ENCODE assay signal across 8 mouse cellular contexts in genomic region chr4:141574789-141575702, GRCm38 (mm10). TPM values are rescaled to one million over a fixed set of nuclear protein-coding genes. Genes with fewer than 3 reads are reported as not detected.
DNase-seq lines count a peak whose midpoint lies in the region; ATAC-seq and TF ChIP-seq lines count a peak whose summit lies in the region.

No protein-coding gene starts in this region.

- peak overlapping the region; percentile 35; the same call in 1 of the 2 replicates for H3K4me2 ChIP-seq in embryonic facial prominence, embryonic 14.5 days (ENCODE audit: low read depth, low read length)
- 0 out of 2 replicates have a peak overlapping the region, but pooled peaks have one; percentile 30 for H3K4me2 ChIP-seq in heart, embryonic 11.5 days
- peak overlapping the region; percentile 34 for H3K4me2 ChIP-seq in kidney, postnatal 0 days (ENCODE audit: low read length)
- H3K4me2 ChIP-seq in liver, embryonic 11.5 days: no peak overlapping the region
- no peak overlapping the region for H3K4me2 ChIP-seq in neural tube, embryonic 11.5 days (ENCODE audit: low read depth)
- peak overlapping the region; percentile 33; the same call in 1 of the 2 replicates for H3K4me2 ChIP-seq in stomach, embryonic 15.5 days

- no peaks in the 10 kb centered on the region for H3K79me2 ChIP-seq in C2C12 (ENCODE audit: control insufficient read depth, insufficient read depth)

- WGBS in bone marrow, adult 2 months: 37% methylated on average over 27 of the region's 27 CpGs
- WGBS in embryonic facial prominence, embryonic 14.5 days: 34% methylated on average over 27 of the region's 27 CpGs
- WGBS in heart, embryonic 11.5 days (ENCODE audit: insufficient replicate concordance): 39% methylated on average over 27 of the region's 27 CpGs
- WGBS in kidney, postnatal 0 days: 38% methylated on average over 27 of the region's 27 CpGs
- 41% methylated on average over 27 of the region's 27 CpGs for WGBS in liver, embryonic 11.5 days
- 46% methylated on average over 27 of the region's 27 CpGs for WGBS in neural tube, embryonic 11.5 days
- 36% methylated on average over 27 of the region's 27 CpGs for WGBS in stomach, embryonic 15.5 days

- no peak overlapping the region for H3K4me3 ChIP-seq in C2C12 (ENCODE audit: insufficient read depth, poor library complexity, severe bottlenecking)
- no peak overlapping the region for H3K4me3 ChIP-seq in bone marrow, adult 2 months (replicated peaks; ENCODE audit: control insufficient read depth, low read depth, low read length)
- H3K4me3 ChIP-seq in embryonic facial prominence, embryonic 14.5 days (ENCODE audit: low read depth, low read length): no peak overlapping the region
- no peak overlapping the region for H3K4me3 ChIP-seq in heart, embryonic 11.5 days (ENCODE audit: low read depth, low read length)
- H3K4me3 ChIP-seq in kidney, postnatal 0 days (replicated peaks; ENCODE audit: low read depth, low read length): no peak overlapping the region
- H3K4me3 ChIP-seq in liver, embryonic 11.5 days (ENCODE audit: low read depth, low read length): no peak overlapping the region
- no peak overlapping the region for H3K4me3 ChIP-seq in neural tube, embryonic 11.5 days (ENCODE audit: low read depth, low read length)
- H3K4me3 ChIP-seq in stomach, embryonic 15.5 days (replicated peaks): no peak overlapping the region

- no peak for TF ChIP-seq POLR2A in bone marrow, adult 2 months (IDR thresholded peaks at IDR 0.05; ENCODE audit: borderline replicate concordance, control insufficient read depth, low read depth, low read length)

- DNase-seq in embryonic facial prominence, embryonic 14.5 days (ENCODE audit: low spot score): peak; percentile 93
- DNase-seq in kidney, postnatal 0 days (ENCODE audit: low spot score): peak; percentile 92
- DNase-seq in liver, embryonic 11.5 days (ENCODE audit: low spot score): peak; percentile 76
- DNase-seq in neural tube, embryonic 11.5 days (ENCODE audit: low spot score): peak; percentile 85

- no peaks in the 10 kb centered on the region for H3K79me3 ChIP-seq in C2C12 (ENCODE audit: low read depth)

- peaks cover 15% of the 10 kb centered on the region for H3K36me3 ChIP-seq in C2C12 (ENCODE audit: control insufficient read depth, insufficient read depth)
- peaks cover 30% of the 10 kb centered on the region for H3K36me3 ChIP-seq in embryonic facial prominence, embryonic 14.5 days (ENCODE audit: control insufficient read depth, insufficient read depth, low read length)
- peaks cover 16% of the 10 kb centered on the region for H3K36me3 ChIP-seq in heart, embryonic 11.5 days (ENCODE audit: control insufficient read depth, insufficient read depth, low read length)
- H3K36me3 ChIP-seq in kidney, postnatal 0 days (ENCODE audit: insufficient read depth, low read length): 0 out of 2 replicates have a peak, but pooled peaks cover 4% of the 10 kb centered on the region
- H3K36me3 ChIP-seq in liver, embryonic 11.5 days (ENCODE audit: control insufficient read depth, insufficient read depth, low read length): 0 out of 2 replicates have a peak, but pooled peaks cover under 1% of the 10 kb centered on the region
- no peaks in the 10 kb centered on the region; the same call in 1 of the 2 replicates for H3K36me3 ChIP-seq in neural tube, embryonic 11.5 days (ENCODE audit: control insufficient read depth, insufficient read depth, low read length)
- H3K36me3 ChIP-seq in stomach, embryonic 15.5 days: peaks cover 10% of the 10 kb centered on the region

- no peaks in the 10 kb centered on the region for H3K9me3 ChIP-seq in embryonic facial prominence, embryonic 14.5 days (ENCODE audit: control insufficient read depth, low read length)
- H3K9me3 ChIP-seq in heart, embryonic 11.5 days (replicated peaks; ENCODE audit: control insufficient read depth, low read length): no peaks in the 10 kb centered on the region
- no peaks in the 10 kb centered on the region for H3K9me3 ChIP-seq in kidney, postnatal 0 days (replicated peaks; ENCODE audit: low read length)
- H3K9me3 ChIP-seq in liver, embryonic 11.5 days (ENCODE audit: control insufficient read depth, low read length): no peaks in the 10 kb centered on the region
- no peaks in the 10 kb centered on the region for H3K9me3 ChIP-seq in neural tube, embryonic 11.5 days (ENCODE audit: control insufficient read depth, low read length)
- H3K9me3 ChIP-seq in stomach, embryonic 15.5 days: no peaks in the 10 kb centered on the region

- no peaks in the 10 kb centered on the region for H3K27me3 ChIP-seq in C2C12 (ENCODE audit: control insufficient read depth, insufficient read depth, insufficient read length)
- H3K27me3 ChIP-seq in embryonic facial prominence, embryonic 14.5 days (replicated peaks; ENCODE audit: control insufficient read depth, insufficient read depth, low read length): no peaks in the 10 kb centered on the region
- H3K27me3 ChIP-seq in heart, embryonic 11.5 days (ENCODE audit: control insufficient read depth, insufficient read depth, low read length): no peaks in the 10 kb centered on the region
- no peaks in the 10 kb centered on the region for H3K27me3 ChIP-seq in kidney, postnatal 0 days (ENCODE audit: insufficient read depth, low read length)
- no peaks in the 10 kb centered on the region for H3K27me3 ChIP-seq in liver, embryonic 11.5 days (replicated peaks; ENCODE audit: control insufficient read depth, insufficient read depth, low read length)
- no peaks in the 10 kb centered on the region for H3K27me3 ChIP-seq in neural tube, embryonic 11.5 days (ENCODE audit: control insufficient read depth, insufficient read depth, low read length)
- H3K27me3 ChIP-seq in stomach, embryonic 15.5 days (replicated peaks): no peaks in the 10 kb centered on the region

- ATAC-seq in embryonic facial prominence, embryonic 14.5 days (ENCODE audit: low read depth): peak; percentile 53
- ATAC-seq in heart, embryonic 11.5 days (replicated peaks; ENCODE audit: insufficient number of reproducible peaks, low FRiP score, low TSS enrichment): no peak; the same call in 1 of the 2 replicates
- ATAC-seq in kidney, postnatal 0 days (replicated peaks; ENCODE audit: low FRiP score, low read depth): peak; percentile 62
- ATAC-seq in liver, embryonic 11.5 days (replicated peaks; ENCODE audit: low FRiP score): no peak
- ATAC-seq in neural tube, embryonic 11.5 days (ENCODE audit: insufficient read depth, low FRiP score, low TSS enrichment): peak; percentile 41; the same call in 1 of the 2 replicates
- ATAC-seq in stomach, embryonic 15.5 days (ENCODE audit: insufficient read depth, low FRiP score, low read depth): peak; percentile 28; the same call in 1 of the 2 replicates

- H3K4me1 ChIP-seq in bone marrow, adult 2 months (ENCODE audit: control insufficient read depth, insufficient read depth, low read length): peaks cover 8% of the 10 kb centered on the region; the same call in 1 of the 2 replicates
- H3K4me1 ChIP-seq in embryonic facial prominence, embryonic 14.5 days (ENCODE audit: control insufficient read depth, insufficient read depth, low read length): no peaks in the 10 kb centered on the region
- peaks cover 7% of the 10 kb centered on the region for H3K4me1 ChIP-seq in heart, embryonic 11.5 days (ENCODE audit: control insufficient read depth, insufficient read depth, low read length)
- peaks cover 10% of the 10 kb centered on the region for H3K4me1 ChIP-seq in kidney, postnatal 0 days (replicated peaks; ENCODE audit: insufficient read depth, low read length)
- H3K4me1 ChIP-seq in liver, embryonic 11.5 days (replicated peaks; ENCODE audit: control insufficient read depth, insufficient read depth, low read length): 0 out of 2 replicates have a peak, but pooled peaks cover 2% of the 10 kb centered on the region
- H3K4me1 ChIP-seq in neural tube, embryonic 11.5 days (ENCODE audit: control insufficient read depth, insufficient read depth, low read length): no peaks in the 10 kb centered on the region
- 0 out of 2 replicates have a peak, but pooled peaks cover 11% of the 10 kb centered on the region for H3K4me1 ChIP-seq in stomach, embryonic 15.5 days

- H3ac ChIP-seq in C2C12 (ENCODE audit: control insufficient read depth, insufficient read length, low read depth): no peak overlapping the region

- 0 out of 2 replicates have a peak overlapping the region, but pooled peaks have one; percentile 1 for H3K27ac ChIP-seq in bone marrow, adult 2 months (ENCODE audit: control insufficient read depth, insufficient read depth, low read depth, low read length, poor library complexity)
- no peak overlapping the region for H3K27ac ChIP-seq in embryonic facial prominence, embryonic 14.5 days (replicated peaks; ENCODE audit: low read depth, low read length)
- H3K27ac ChIP-seq in heart, embryonic 11.5 days (ENCODE audit: low read depth, low read length): no peak overlapping the region
- 0 out of 2 replicates have a peak overlapping the region, but pooled peaks have one; percentile 3 for H3K27ac ChIP-seq in kidney, postnatal 0 days
- no peak overlapping the region for H3K27ac ChIP-seq in liver, embryonic 11.5 days (ENCODE audit: low read depth, low read length)
- no peak overlapping the region for H3K27ac ChIP-seq in neural tube, embryonic 11.5 days (ENCODE audit: low read depth, low read length)
- 0 out of 2 replicates have a peak overlapping the region, but pooled peaks have one; percentile 31 for H3K27ac ChIP-seq in stomach, embryonic 15.5 days

- peak; percentile 72 for TF ChIP-seq CTCF in C2C12 (IDR thresholded peaks at IDR 0.05; ENCODE audit: control insufficient read depth, insufficient read depth, insufficient read length)
- peak; percentile 96 for TF ChIP-seq CTCF in bone marrow, adult 2 months (IDR thresholded peaks at IDR 0.05; ENCODE audit: control insufficient read depth, insufficient read depth, low read length)
- peak; percentile 96 for TF ChIP-seq CTCF in kidney, postnatal 0 days (IDR thresholded peaks at IDR 0.05; ENCODE audit: low read depth)

- no peak overlapping the region for H3K9ac ChIP-seq in embryonic facial prominence, embryonic 14.5 days (ENCODE audit: low read depth, low read length)
- H3K9ac ChIP-seq in heart, embryonic 11.5 days (ENCODE audit: low read depth, low read length): no peak overlapping the region
- H3K9ac ChIP-seq in kidney, postnatal 0 days (ENCODE audit: low read depth, low read length): no peak overlapping the region
- H3K9ac ChIP-seq in liver, embryonic 11.5 days (ENCODE audit: low read depth, low read length): no peak overlapping the region
- no peak overlapping the region for H3K9ac ChIP-seq in neural tube, embryonic 11.5 days (ENCODE audit: low read length)
- H3K9ac ChIP-seq in stomach, embryonic 15.5 days: no peak overlapping the region

RNA-seq across cellular contexts. Expression of gene Fblim1, which starts 30.9 kb away (rescaled TPM):
- polyA plus RNA-seq in C2C12 (2012; fragmentation: generic; extraction: Trizol): 49.8 TPM
- 1.2 and 9.3 TPM in 2 replicates for polyA plus RNA-seq in bone marrow, adult 2 months (2011; ENCODE audit: insufficient read depth, insufficient read length, low replicate concordance, missing spikeins)
- 22.8 and 27.7 TPM in 2 replicates for polyA plus RNA-seq in embryonic facial prominence, embryonic 14.5 days (2014; fragmentation: Nextera tagmentation; extraction: Ambion mirVana)
- polyA plus RNA-seq in heart, embryonic 11.5 days (2014; fragmentation: Nextera tagmentation; extraction: Ambion mirVana): 53.9 and 64.0 TPM in 2 replicates
- polyA plus RNA-seq in kidney, postnatal 0 days (2015; fragmentation: Nextera tagmentation; extraction: Ambion mirVana): 58.1 and 64.6 TPM in 2 replicates
- polyA plus RNA-seq in liver, embryonic 11.5 days (2014; fragmentation: Nextera tagmentation; extraction: Ambion mirVana): 15.4 and 17.0 TPM in 2 replicates
- polyA plus RNA-seq in neural tube, embryonic 11.5 days (2014; fragmentation: Nextera tagmentation; extraction: Ambion mirVana): 31.5 and 34.9 TPM in 2 replicates
- 71.1 and 77.2 TPM in 2 replicates for polyA plus RNA-seq in stomach, embryonic 15.5 days (2015; fragmentation: Nextera tagmentation; extraction: Ambion mirVana)

RNA-seq across cellular contexts. Expression of gene Spen, which starts 36.6 kb away (rescaled TPM):
- polyA plus RNA-seq in C2C12 (2012; fragmentation: generic; extraction: Trizol): 12.1 TPM
- 22.2 and 33.2 TPM in 2 replicates for polyA plus RNA-seq in bone marrow, adult 2 months (2011; ENCODE audit: insufficient read depth, insufficient read length, low replicate concordance, missing spikeins)
- 9.4 and 12.5 TPM in 2 replicates for polyA plus RNA-seq in embryonic facial prominence, embryonic 14.5 days (2014; fragmentation: Nextera tagmentation; extraction: Ambion mirVana)
- polyA plus RNA-seq in heart, embryonic 11.5 days (2014; fragmentation: Nextera tagmentation; extraction: Ambion mirVana): 7.5 TPM in 2 replicates
- 6.2 and 6.6 TPM in 2 replicates for polyA plus RNA-seq in kidney, postnatal 0 days (2015; fragmentation: Nextera tagmentation; extraction: Ambion mirVana)
- 9.1 and 10.4 TPM in 2 replicates for polyA plus RNA-seq in liver, embryonic 11.5 days (2014; fragmentation: Nextera tagmentation; extraction: Ambion mirVana)
- 13.9 and 16.2 TPM in 2 replicates for polyA plus RNA-seq in neural tube, embryonic 11.5 days (2014; fragmentation: Nextera tagmentation; extraction: Ambion mirVana)
- 8.4 and 10.4 TPM in 2 replicates for polyA plus RNA-seq in stomach, embryonic 15.5 days (2015; fragmentation: Nextera tagmentation; extraction: Ambion mirVana)

RNA-seq across cellular contexts. Expression of gene Tmem82, which starts 43.4 kb away (rescaled TPM):
- not detected for polyA plus RNA-seq in C2C12 (2012; fragmentation: generic; extraction: Trizol)
- polyA plus RNA-seq in bone marrow, adult 2 months (2011; ENCODE audit: insufficient read depth, insufficient read length, low replicate concordance, missing spikeins): 0.57 and 1.8 TPM in 2 replicates
- polyA plus RNA-seq in embryonic facial prominence, embryonic 14.5 days (2014; fragmentation: Nextera tagmentation; extraction: Ambion mirVana): 0.17 and 0.41 TPM in 2 replicates
- 0.17 and 0.30 TPM in 2 replicates for polyA plus RNA-seq in heart, embryonic 11.5 days (2014; fragmentation: Nextera tagmentation; extraction: Ambion mirVana)
- polyA plus RNA-seq in kidney, postnatal 0 days (2015; fragmentation: Nextera tagmentation; extraction: Ambion mirVana): 7.7 and 9.5 TPM in 2 replicates
- polyA plus RNA-seq in liver, embryonic 11.5 days (2014; fragmentation: Nextera tagmentation; extraction: Ambion mirVana): 3.3 and 3.7 TPM in 2 replicates
- polyA plus RNA-seq in neural tube, embryonic 11.5 days (2014; fragmentation: Nextera tagmentation; extraction: Ambion mirVana): 0.50 and 0.61 TPM in 2 replicates
- polyA plus RNA-seq in stomach, embryonic 15.5 days (2015; fragmentation: Nextera tagmentation; extraction: Ambion mirVana): 4.0 and 6.1 TPM in 2 replicates

RNA-seq across cellular contexts. Expression of gene Slc25a34, which starts 48.6 kb away (rescaled TPM):
- 0.13 TPM for polyA plus RNA-seq in C2C12 (2012; fragmentation: generic; extraction: Trizol)
- polyA plus RNA-seq in bone marrow, adult 2 months (2011; ENCODE audit: insufficient read depth, insufficient read length, low replicate concordance, missing spikeins): 5.6 and 5.8 TPM in 2 replicates
- polyA plus RNA-seq in embryonic facial prominence, embryonic 14.5 days (2014; fragmentation: Nextera tagmentation; extraction: Ambion mirVana): 0.08 TPM in 1 of 2 replicates, not detected in the other
- not detected in 2 replicates for polyA plus RNA-seq in heart, embryonic 11.5 days (2014; fragmentation: Nextera tagmentation; extraction: Ambion mirVana)
- polyA plus RNA-seq in kidney, postnatal 0 days (2015; fragmentation: Nextera tagmentation; extraction: Ambion mirVana): 1.9 and 2.3 TPM in 2 replicates
- polyA plus RNA-seq in liver, embryonic 11.5 days (2014; fragmentation: Nextera tagmentation; extraction: Ambion mirVana): not detected in 2 replicates
- polyA plus RNA-seq in neural tube, embryonic 11.5 days (2014; fragmentation: Nextera tagmentation; extraction: Ambion mirVana): not detected in 2 replicates
- 0.71 and 0.76 TPM in 2 replicates for polyA plus RNA-seq in stomach, embryonic 15.5 days (2015; fragmentation: Nextera tagmentation; extraction: Ambion mirVana)

Comparison
In these comparisons a context has a peak if more than half of its experiments do, and no peak if none do; other contexts are left out.
1. H3K27ac ChIP-seq: peak in bone marrow, adult 2 months (single experiment), kidney, postnatal 0 days (single experiment) and stomach, embryonic 15.5 days (single experiment); none in embryonic facial prominence, embryonic 14.5 days (single experiment), heart, embryonic 11.5 days (single experiment), liver, embryonic 11.5 days (single experiment) and neural tube, embryonic 11.5 days (single experiment).
2. ATAC-seq: peak in embryonic facial prominence, embryonic 14.5 days (single experiment), kidney, postnatal 0 days (single experiment), neural tube, embryonic 11.5 days (single experiment) and stomach, embryonic 15.5 days (single experiment); none in heart, embryonic 11.5 days (single experiment) and liver, embryonic 11.5 days (single experiment).
3. H3K4me2 ChIP-seq: peak in embryonic facial prominence, embryonic 14.5 days (single experiment), heart, embryonic 11.5 days (single experiment), kidney, postnatal 0 days (single experiment) and stomach, embryonic 15.5 days (single experiment); none in liver, embryonic 11.5 days (single experiment) and neural tube, embryonic 11.5 days (single experiment).
4. Peak in every context shown above with its lines, with median percentiles within 50 percentile points of each other: CTCF ChIP-seq and DNase-seq.